Mouse (Mus musculus) testis, adult 2 months (tissue): Measurements from ENCODE around the gene Crybb2. TPM values are rescaled to one million over a fixed set of nuclear protein-coding genes. Genes with fewer than 3 reads are reported as not detected.
A peak's percentile ranks its signal among the peaks of the same experiment; 100 is the strongest.

Experiments
- H3K27ac ChIP-seq: fragments of 200-500 bp; 2 replicates; pipeline ENCODE4 v1.5.1; 2012; ENCODE audit warnings: low read depth, low read length; ENCODE audit not compliant: control insufficient read depth, insufficient read depth
- H3K27me3 ChIP-seq: fragments of 200-500 bp; 2 replicates; pipeline ENCODE4 v1.6.1; 2012; ENCODE audit warnings: mild to moderate bottlenecking, low read length, moderate library complexity; ENCODE audit not compliant: control insufficient read depth, insufficient read depth
- H3K36me3 ChIP-seq: fragments of 200-500 bp; 2 replicates; pipeline ENCODE4 v1.6.1; 2012; ENCODE audit warnings: mild to moderate bottlenecking, low read length; ENCODE audit not compliant: control insufficient read depth, insufficient read depth
- H3K4me1 ChIP-seq: fragments of 200-500 bp; 2 replicates; pipeline ENCODE4 v1.6.1; 2012; ENCODE audit warnings: low read length; ENCODE audit not compliant: control insufficient read depth, insufficient read depth
- H3K4me3 ChIP-seq: fragments of 200-500 bp; 2 replicates; pipeline ENCODE4 v1.5.1; 2012; ENCODE audit warnings: low read depth, mild to moderate bottlenecking, low read length, moderate library complexity, mixed read lengths; ENCODE audit not compliant: control insufficient read depth
- CTCF ChIP-seq: fragments of 200-500 bp; IDR thresholded peaks from 2 replicates; pipeline ENCODE4 v1.5.1; 2012; ENCODE audit warnings: low read depth, mild to moderate bottlenecking, inconsistent platforms, low read length, moderate library complexity; ENCODE audit not compliant: control insufficient read depth, insufficient read depth, insufficient replicate concordance
- POLR2A ChIP-seq: fragments of 200-500 bp; IDR thresholded peaks from 2 replicates; pipeline ENCODE4 v1.6.1; 2012; ENCODE audit warnings: low read depth, mild to moderate bottlenecking, inconsistent platforms, low read length, moderate library complexity; ENCODE audit not compliant: control insufficient read depth
- polyA plus RNA-seq: library from polyadenylated mRNA; depleted of rRNA; stranded (reverse); fragments of >200 nt; gene quantifications from 2 replicates; pipeline ENCODE4 v1.2.3, GENCODE M21; 2012

Crybb2 gene
- polyA plus RNA-seq, 1 experiment = not detected

DNA sequence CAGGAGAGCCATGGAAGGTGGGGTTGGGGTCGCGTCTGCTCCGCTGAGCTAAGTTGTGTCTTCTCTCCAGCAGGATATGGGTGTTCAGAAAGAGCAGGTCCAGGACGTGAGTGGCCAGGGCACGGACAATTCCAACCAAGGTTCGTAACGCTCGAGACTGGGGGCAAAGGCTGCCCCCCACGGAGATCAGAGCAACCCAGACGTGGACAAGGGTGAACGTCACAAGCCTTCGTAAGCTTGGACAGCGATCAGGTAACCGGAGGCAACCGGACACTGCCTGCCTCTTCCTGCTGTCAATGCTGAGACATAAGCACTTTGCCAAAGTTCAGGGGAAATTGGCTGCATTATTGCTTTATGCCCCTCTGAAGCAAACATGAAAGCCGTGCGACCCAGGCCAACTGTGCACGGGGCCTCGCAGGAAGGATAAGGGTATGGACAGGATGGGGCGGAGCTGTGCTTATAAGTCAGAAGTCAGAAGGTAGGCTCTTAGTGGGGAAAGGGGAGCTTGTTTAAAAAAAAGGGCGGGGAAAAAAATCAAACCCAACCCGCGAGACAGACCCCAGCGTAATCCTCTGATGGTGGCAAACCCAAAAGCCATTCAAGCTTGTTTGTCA is 20.3 kb upstream of the Crybb2 start:
- Histone ChIP-seq H3K27me3 (no peaks in the 10 kb centered on the region), H3K36me3 (no peaks in the 10 kb centered on the region), H3K4me1 (peaks cover 5% of the 10 kb centered on the region), H3K27ac (no peak overlapping the region), H3K4me3 (no peak overlapping the region)
- TF ChIP-seq POLR2A (no peak), CTCF (no peak)

GRCm38 (mm10) chr5:113087465-113087864 is 17.5 kb upstream of the Crybb2 start:
- Histone ChIP-seq H3K4me1 (peaks cover 10% of the 10 kb centered on the region), H3K27ac (no peak overlapping the region), H3K36me3 (no peaks in the 10 kb centered on the region), H3K27me3 (no peaks in the 10 kb centered on the region), H3K4me3 (no peak overlapping the region)
- TF ChIP-seq POLR2A = no peak
- TF ChIP-seq CTCF = no peak

GRCm38 (mm10) chr5:113086990-113087389 is 17.1 kb upstream of the Crybb2 start:
- Histone ChIP-seq H3K4me1 (peaks cover 10% of the 10 kb centered on the region), H3K27ac (no peak overlapping the region), H3K4me3 (no peak overlapping the region), H3K36me3 (no peaks in the 10 kb centered on the region), H3K27me3 (no peaks in the 10 kb centered on the region)
- TF ChIP-seq CTCF = no peak
- no peak for TF ChIP-seq POLR2A

GRCm38 (mm10) chr5:113086439-113086838 is 16.5 kb upstream of the Crybb2 start:
- no peak overlapping the region for H3K27ac ChIP-seq
- peaks cover 10% of the 10 kb centered on the region for H3K4me1 ChIP-seq
- TF ChIP-seq POLR2A (no peak), CTCF (no peak)
- H3K36me3 ChIP-seq = no peaks in the 10 kb centered on the region
- H3K4me3 ChIP-seq = no peak overlapping the region
- no peaks in the 10 kb centered on the region for H3K27me3 ChIP-seq

- Histone ChIP-seq H3K36me3 (no peaks in the 10 kb centered on the region), H3K27me3 (no peaks in the 10 kb centered on the region), H3K4me1 (peaks cover 10% of the 10 kb centered on the region), H3K27ac (no peak overlapping the region), H3K4me3 (no peak overlapping the region)
- TF ChIP-seq POLR2A = no peak
- TF ChIP-seq CTCF = no peak
Observed at GRCm38 (mm10) chr5:113085931-113086330, 16.0 kb upstream of the Crybb2 start.

GRCm38 (mm10) chr5:113084309-113084708 is 14.4 kb upstream of the Crybb2 start:
- H3K27ac ChIP-seq = no peak overlapping the region
- peaks cover 18% of the 10 kb centered on the region for H3K4me1 ChIP-seq
- TF ChIP-seq POLR2A = no peak
- TF ChIP-seq CTCF = no peak
- no peaks in the 10 kb centered on the region for H3K27me3 ChIP-seq
- no peaks in the 10 kb centered on the region for H3K36me3 ChIP-seq
- no peak overlapping the region for H3K4me3 ChIP-seq

GRCm38 (mm10) chr5:113082356-113083168 is 12.6 kb upstream of the Crybb2 start:
- peaks cover 18% of the 10 kb centered on the region for H3K4me1 ChIP-seq
- H3K27me3 ChIP-seq = no peaks in the 10 kb centered on the region
- no peak for TF ChIP-seq POLR2A
- TF ChIP-seq CTCF = no peak
- no peak overlapping the region for H3K4me3 ChIP-seq
- peak overlapping the region; percentile 35; the same call in 1 of the 2 replicates for H3K27ac ChIP-seq
- H3K36me3 ChIP-seq = no peaks in the 10 kb centered on the region
